Mouse (Mus musculus) retina, adult 2 months (tissue): ENCODE data around the gene Borcs6.

Experiments used
- DNase-seq: peaks from one replicate; pipeline ENCODE4 v3.0.0-alpha.2; 2012; ENCODE audit warnings: low read depth, low spot score

Gene Borcs6

GRCm38 (mm10) chr11:69048151-69048550, 11.4 kb upstream of the Borcs6 start:
- no peak for DNase-seq

GRCm38 (mm10) chr11:69050748-69051147, 8.8 kb upstream of the Borcs6 start:
- no peak for DNase-seq

DNA sequence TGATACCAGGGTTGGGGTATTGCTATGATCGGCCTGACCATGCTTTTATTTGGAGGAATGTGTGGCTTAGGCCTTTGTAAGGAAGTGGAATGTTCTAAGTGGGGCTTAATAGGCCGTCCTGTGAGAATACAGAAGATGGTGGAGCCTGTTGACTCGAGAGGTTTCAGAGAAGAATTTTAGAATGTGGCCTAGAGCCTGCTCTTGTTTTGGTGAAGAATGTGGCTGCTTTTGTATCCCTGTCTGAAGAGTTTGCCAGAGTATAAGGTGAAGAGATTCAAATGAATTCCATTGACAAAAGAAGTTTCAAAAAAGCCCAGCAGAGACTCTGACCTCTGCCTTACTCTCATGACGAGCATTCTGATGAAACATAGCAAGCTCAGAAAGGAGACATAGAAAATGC, 7.7 kb upstream of the Borcs6 start:
- DNase-seq = no peak

DNA sequence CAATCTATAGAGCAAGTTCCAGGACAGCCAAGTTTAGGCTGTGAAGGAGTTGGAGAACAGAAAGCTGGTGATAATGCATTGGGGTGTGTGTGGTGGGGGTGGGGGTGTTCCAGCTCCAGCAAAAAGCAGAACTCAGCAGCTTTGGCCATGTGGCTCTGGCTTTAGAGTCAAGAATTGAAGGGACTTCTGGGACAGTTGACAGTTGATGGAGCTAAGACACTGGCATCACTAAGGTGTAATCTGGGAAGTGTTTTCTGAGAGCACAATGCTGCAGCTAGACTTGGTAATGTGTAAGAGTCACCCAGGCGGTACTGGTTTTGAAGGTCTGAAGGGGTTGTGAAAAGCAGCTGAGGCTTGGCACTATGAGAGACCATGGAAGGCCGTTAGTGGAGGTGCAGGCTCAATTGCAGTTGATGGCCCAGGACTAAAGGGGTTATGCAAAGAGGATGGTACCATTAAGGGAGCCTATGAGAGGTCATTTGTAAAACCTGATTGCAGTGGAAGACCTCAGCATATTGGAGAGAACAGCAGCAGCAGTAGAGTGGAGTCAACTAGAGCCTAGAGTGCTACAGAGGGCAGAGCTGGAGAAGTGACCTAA, 6.6 kb upstream of the Borcs6 start:
- DNase-seq = no peak

DNA sequence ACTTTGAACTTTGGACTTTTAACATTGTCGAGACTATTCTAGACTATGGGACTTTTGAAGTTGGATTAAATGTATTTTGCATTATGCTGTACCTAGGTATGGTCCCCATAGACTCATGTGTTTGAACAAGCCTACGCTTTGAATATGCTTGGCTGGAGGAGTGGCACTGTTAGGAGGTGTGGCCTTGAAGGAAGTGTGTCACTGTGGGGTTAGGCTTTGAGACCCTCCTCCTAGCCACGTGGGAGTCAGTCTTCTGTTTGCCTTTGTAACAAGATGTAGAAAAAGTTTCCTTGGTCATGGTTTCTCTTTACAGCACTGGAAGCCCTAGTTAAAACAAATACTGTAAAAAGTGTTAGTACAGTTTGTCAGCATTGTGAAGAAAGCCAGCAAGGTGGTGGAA, 5.7 kb upstream of the Borcs6 start:
- no peak for DNase-seq

- no peak for DNase-seq
These were observed 1.3 kb upstream of the Borcs6 start for GRCm38 (mm10) chr11:69058265-69058664.

- no peak for DNase-seq
These were observed 674 bp upstream of the Borcs6 start for GRCm38 (mm10) chr11:69058729-69059356.

- no peak for DNase-seq
These were observed 476 bp downstream of the Borcs6 start for GRCm38 (mm10) chr11:69059975-69060411.

GRCm38 (mm10) chr11:69060448-69061254, 1.1 kb downstream of the Borcs6 start:
- DNase-seq = no peak

DNA sequence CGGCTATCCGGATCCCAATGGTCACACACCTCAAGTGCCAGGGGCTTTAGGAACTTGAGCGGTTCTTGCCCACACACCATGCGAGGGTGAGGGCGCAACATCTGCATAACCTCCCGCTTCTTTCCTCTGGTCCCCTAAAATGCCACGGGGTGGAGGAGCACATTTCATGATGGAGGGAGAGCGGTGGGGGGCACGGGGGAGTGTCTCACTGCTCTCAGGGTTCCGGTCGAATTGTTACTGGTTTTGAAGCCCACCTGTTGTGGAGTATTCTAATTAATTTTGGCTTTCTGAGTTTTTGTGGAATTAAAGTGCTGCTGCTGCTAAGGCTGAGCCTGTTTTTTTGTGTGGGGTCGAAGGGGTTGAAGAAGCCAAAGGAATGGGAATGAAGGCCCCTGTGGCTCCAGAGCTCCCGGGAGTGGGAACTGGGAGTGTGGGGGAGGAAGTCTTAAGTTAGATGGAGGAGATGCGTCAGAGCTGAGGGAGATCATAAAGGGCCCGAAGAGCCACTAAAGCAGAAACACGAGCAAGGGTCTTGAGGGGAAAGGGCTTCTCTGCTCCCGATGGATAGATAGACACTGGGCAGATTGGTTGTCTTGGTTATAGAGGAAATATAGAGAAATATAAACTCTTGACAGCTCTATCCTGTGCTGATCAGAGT, 1.9 kb downstream of the Borcs6 start:
- no peak for DNase-seq

DNA sequence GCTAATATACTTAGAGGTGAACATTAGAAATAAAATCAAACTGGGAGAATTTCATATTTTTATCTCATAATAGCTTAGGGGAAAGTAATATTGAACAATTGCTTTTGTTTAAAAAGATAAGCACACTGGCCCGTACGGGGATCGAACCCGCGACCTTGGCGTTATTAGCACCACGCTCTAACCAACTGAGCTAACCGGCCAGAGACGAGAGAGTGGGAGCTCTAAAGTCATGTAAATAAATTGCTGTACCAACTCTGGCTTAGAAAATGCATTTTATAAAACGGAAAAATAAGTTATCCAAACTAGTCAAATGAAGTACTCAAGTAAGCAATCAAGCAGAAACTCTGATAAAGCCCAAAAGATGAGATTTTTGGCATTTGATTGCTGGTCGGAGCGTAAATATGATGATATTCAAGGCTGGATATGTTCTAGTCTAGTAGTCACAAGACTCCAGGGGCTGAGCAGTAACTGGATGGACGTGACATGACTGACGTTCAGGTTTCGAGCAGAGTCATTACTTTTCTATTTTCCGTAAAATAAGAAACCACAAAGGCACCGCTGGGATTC, 2.8 kb downstream of the Borcs6 start:
- DNase-seq = no peak

DNA sequence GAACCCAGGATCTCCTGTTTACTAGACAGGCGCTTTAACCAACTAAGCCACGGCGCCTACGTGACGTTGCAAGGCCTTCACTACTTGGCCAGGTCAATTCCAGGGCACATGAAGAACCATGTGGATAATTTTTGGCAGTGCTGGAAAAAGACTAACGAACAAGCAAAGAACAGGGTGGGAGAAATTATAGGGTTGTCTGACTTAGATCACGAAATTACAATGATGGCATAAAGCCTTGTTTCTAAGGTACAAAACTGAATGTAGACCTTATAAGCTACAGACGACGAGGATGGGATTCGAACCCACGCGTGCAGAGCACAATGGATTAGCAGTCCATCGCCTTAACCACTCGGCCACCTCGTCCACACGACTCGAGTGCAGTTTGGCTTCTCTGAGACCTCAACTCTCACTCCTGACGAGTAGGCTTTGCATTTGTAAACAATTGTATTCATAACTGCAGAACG, 3.3 kb downstream of the Borcs6 start:
- peak; percentile 78 for DNase-seq

GRCm38 (mm10) chr11:69063413-69064201, 4.1 kb downstream of the Borcs6 start:
- no peak for DNase-seq

DNA sequence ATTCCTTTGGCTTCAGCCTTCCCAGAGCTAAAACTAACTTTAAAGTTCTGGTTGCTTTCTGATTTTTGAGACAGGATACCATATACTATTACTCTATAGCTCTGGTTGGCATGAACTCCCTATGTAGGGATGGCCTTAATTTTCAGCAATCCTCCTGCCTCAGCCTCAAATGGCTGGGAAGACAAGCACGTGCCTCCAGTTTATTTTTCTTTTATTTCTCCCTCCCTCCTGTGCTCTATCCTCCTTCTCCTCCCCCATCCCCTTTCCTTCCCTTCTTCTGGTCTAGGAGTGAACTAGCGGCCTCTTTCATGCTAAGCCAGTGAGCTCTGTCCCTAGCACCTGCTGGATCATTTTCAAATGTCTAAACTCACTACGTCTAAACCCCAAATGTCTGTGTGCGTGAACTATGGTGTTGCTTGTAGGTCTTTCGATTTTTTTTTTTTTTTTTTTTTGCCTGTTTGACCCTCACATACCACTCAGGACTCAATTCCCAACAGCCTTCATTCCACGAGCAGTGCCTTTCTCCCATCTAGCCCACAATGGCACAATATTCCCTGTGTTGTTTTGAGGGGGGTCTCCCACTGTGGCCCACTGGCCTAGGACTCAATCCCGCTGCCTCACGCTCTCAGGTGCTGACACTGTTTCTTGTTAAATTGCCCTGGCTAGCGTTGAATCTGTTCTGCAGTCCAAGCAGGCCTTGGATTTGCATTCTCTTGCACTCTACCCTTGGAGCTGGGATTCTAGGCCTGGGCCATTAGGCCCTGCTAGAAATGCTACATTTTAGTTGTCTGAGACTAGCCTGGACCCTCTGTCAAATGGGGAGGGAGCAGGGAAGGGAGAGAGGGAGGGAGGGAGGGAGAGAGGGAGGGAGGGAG, 5.0 kb downstream of the Borcs6 start:
- no peak for DNase-seq

DNA sequence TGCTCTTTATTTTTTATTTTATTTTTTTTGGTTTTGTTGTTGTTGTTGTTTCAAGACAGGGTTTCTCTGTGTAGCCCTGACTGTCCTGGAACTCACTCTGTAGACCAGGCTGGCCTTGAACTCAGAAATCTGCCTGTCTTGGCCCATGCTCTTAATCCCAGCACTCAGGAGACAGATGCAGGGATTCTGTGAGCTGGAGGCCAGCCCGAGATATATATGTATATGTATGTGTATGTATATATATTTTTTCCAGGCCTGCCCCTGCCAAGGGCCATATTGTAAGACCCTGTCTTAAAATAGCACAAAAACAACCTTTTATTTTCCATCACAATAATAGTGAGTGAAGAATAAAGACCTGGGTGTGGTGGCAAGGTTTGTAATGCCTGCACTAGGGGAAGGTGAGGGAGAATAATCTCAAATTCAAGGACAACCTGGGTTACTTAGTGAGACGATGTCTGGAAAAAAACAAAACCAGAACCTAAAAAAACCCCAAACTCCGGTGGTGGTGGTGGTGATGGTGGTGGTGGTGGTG, 5.9 kb downstream of the Borcs6 start:
- no peak for DNase-seq

DNA sequence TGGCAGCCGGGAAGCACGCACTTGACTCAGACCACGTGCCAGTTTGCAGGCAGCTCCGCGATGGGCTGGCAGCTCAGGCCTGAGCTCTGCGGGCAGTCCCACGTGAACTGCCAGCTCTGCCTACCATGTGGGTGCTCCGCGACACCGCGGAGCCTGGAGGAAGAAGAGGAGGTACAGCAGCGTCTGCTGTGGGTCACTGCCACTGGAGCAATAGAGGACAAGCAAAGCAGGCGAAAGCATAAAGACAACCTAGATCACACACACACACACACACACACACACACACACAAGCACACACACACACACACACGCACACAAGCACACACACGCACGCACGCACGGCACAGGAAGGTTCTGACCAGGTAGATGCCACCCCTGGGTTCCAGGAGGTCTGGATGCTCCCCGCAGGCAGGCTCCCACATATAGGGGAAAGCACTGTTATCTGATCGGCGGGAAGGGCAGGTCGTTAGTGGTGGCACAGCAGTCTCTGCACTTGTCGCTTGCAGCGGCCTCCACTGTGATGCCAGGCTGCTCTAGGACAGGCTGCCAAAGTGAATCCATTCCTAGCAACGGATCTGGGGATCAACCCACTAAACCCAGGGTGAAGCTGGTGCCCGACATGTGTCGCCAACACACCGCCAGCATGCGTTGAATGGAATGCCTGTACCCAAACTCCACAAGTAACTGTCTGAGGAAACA, 6.8 kb downstream of the Borcs6 start:
- no peak for DNase-seq

DNA sequence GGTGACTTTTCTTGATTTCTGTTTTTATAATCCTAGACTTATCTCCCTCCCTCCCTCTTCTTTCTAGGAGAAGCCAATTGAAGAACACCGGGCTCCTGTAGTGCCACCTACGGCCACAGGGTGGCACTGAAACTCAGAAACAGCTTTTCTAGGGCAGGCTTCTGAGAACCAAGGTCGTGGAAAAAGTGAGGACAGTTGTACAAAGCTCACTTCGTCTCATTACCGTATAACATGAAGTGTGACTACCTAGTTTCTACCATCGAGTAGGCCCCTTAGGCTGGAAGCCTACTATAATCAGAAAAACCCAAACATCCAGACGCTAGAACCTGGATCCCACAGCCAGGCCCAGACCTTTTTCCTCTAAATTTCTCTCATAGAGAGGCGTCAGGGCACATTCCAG, 7.4 kb downstream of the Borcs6 start:
- peak; percentile 77 for DNase-seq

DNA sequence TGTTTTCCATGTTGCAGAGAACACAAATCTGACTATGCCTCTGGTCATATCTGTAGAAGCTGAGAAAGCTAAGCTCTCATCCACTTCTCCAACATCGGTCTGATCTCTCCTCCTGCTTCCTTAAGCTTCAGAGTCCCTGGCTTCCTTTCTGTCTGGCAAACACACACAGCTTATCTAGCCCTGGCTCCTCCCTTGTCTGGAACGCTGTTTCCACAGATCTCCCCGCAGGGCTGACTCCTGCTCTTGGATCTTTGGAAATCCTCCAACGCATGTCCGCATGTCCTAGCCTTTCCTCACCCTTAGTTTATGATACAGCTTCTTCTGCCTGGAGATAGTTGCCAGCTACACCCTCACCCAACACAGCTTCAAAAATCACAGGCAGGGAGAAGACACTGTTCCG, 8.1 kb downstream of the Borcs6 start:
- DNase-seq = no peak

GRCm38 (mm10) chr11:69070093-69070492, 10.6 kb downstream of the Borcs6 start:
- DNase-seq = no peak
